Mouse (Mus musculus) cerebellum, adult 2 months (tissue): ENCODE results near the gene Prkcb.

Source experiments
- CTCF ChIP-seq: fragments of 200-500 bp; IDR thresholded peaks from 2 replicates; pipeline ENCODE4 v1.5.1; 2011; ENCODE audit warnings: low read depth, mild to moderate bottlenecking, control low read depth, low read length, moderate library complexity, borderline replicate concordance; ENCODE audit not compliant: insufficient read depth
- POLR2A ChIP-seq: fragments of 200-500 bp; IDR thresholded peaks from 2 replicates; pipeline ENCODE4 v1.6.1; 2011; ENCODE audit warnings: low read length, control low read depth, borderline replicate concordance; ENCODE audit not compliant: insufficient read depth

- TF ChIP-seq CTCF (no peak), POLR2A (no peak)
Measured at GRCm38 (mm10) chr7:122528201-122528600, 239.7 kb downstream of the Prkcb start.
